Mouse (Mus musculus): ENCODE results near the gene Ulk4.
"Not testable (repeated sequence)": the region's sequence is repeated elsewhere in the genome, so short reads cannot be mapped to it uniquely, and the experiment has no call there.

Gene Ulk4

GRCm38 (mm10) chr9:121204149-121204800 is 72.7 kb downstream of the Ulk4 start:
- H3K27me3 ChIP-seq (ENCODE audit: control insufficient read depth, insufficient read depth, low read length, poor library complexity, severe bottlenecking) = no peaks in the 10 kb centered on the region
- H3K36me3 ChIP-seq (ENCODE audit: control insufficient read depth, insufficient read depth, low read length, poor library complexity, severe bottlenecking) = no peaks in the 10 kb centered on the region
- DNase-seq (ENCODE audit: low read depth, low spot score) = no peak

- Histone ChIP-seq H3K27me3 (ENCODE audit: control insufficient read depth, insufficient read depth, low read length, poor library complexity, severe bottlenecking) (no peaks in the 10 kb centered on the region), H3K36me3 (ENCODE audit: control insufficient read depth, insufficient read depth, low read length, poor library complexity, severe bottlenecking) (no peaks in the 10 kb centered on the region)
- DNase-seq (ENCODE audit: low read depth, low spot score) = no peak
Measured at GRCm38 (mm10) chr9:121203686-121204085, 73.3 kb downstream of the Ulk4 start.

GRCm38 (mm10) chr9:121199146-121199685 is 77.8 kb downstream of the Ulk4 start:
- not testable (repeated sequence) for H3K36me3 ChIP-seq (ENCODE audit: control insufficient read depth, insufficient read depth, low read length, poor library complexity, severe bottlenecking); H3K27me3 ChIP-seq (ENCODE audit: control insufficient read depth, insufficient read depth, low read length, poor library complexity, severe bottlenecking); DNase-seq (ENCODE audit: low read depth, low spot score)

GRCm38 (mm10) chr9:121196473-121196872 is 80.5 kb downstream of the Ulk4 start:
- H3K36me3 ChIP-seq (ENCODE audit: control insufficient read depth, insufficient read depth, low read length, poor library complexity, severe bottlenecking) = no peaks in the 10 kb centered on the region
- DNase-seq (ENCODE audit: low read depth, low spot score) = no peak
- no peaks in the 10 kb centered on the region; the same call in 1 of the 2 replicates for H3K27me3 ChIP-seq (ENCODE audit: control insufficient read depth, insufficient read depth, low read length, poor library complexity, severe bottlenecking)

- no peaks in the 10 kb centered on the region; the same call in 1 of the 2 replicates for H3K27me3 ChIP-seq (ENCODE audit: control insufficient read depth, insufficient read depth, low read length, poor library complexity, severe bottlenecking)
- H3K36me3 ChIP-seq (ENCODE audit: control insufficient read depth, insufficient read depth, low read length, poor library complexity, severe bottlenecking) = no peaks in the 10 kb centered on the region
- DNase-seq (ENCODE audit: low read depth, low spot score) = no peak
Measured at GRCm38 (mm10) chr9:121195106-121195505, 81.9 kb downstream of the Ulk4 start.

GRCm38 (mm10) chr9:121192601-121193370 is 84.2 kb downstream of the Ulk4 start:
- DNase-seq (ENCODE audit: low read depth, low spot score) = no peak
- Histone ChIP-seq H3K36me3 (ENCODE audit: control insufficient read depth, insufficient read depth, low read length, poor library complexity, severe bottlenecking) (no peaks in the 10 kb centered on the region), H3K27me3 (ENCODE audit: control insufficient read depth, insufficient read depth, low read length, poor library complexity, severe bottlenecking) (no peaks in the 10 kb centered on the region; the same call in 1 of the 2 replicates)

GRCm38 (mm10) chr9:121187811-121188210 is 89.2 kb downstream of the Ulk4 start:
- no peak for DNase-seq (ENCODE audit: low read depth, low spot score)

GRCm38 (mm10) chr9:121185796-121186195 is 91.2 kb downstream of the Ulk4 start:
- H3K27me3 ChIP-seq (ENCODE audit: control insufficient read depth, insufficient read depth, low read length, poor library complexity, severe bottlenecking) = no peaks in the 10 kb centered on the region
- no peaks in the 10 kb centered on the region for H3K36me3 ChIP-seq (ENCODE audit: control insufficient read depth, insufficient read depth, low read length, poor library complexity, severe bottlenecking)
- DNase-seq (ENCODE audit: low read depth, low spot score) = no peak

More at GRCm38 (mm10) chr9:121187811-121188210, 89.2 kb downstream of the Ulk4 start:
- H3K36me3 ChIP-seq (ENCODE audit: control insufficient read depth, insufficient read depth, low read length, poor library complexity, severe bottlenecking) = no peaks in the 10 kb centered on the region
- no peaks in the 10 kb centered on the region for H3K27me3 ChIP-seq (ENCODE audit: control insufficient read depth, insufficient read depth, low read length, poor library complexity, severe bottlenecking)

GRCm38 (mm10) chr9:121176350-121176749 is 100.6 kb downstream of the Ulk4 start:
- no peaks in the 10 kb centered on the region for H3K36me3 ChIP-seq (ENCODE audit: control insufficient read depth, insufficient read depth, low read length, poor library complexity, severe bottlenecking)
- no peaks in the 10 kb centered on the region for H3K27me3 ChIP-seq (ENCODE audit: control insufficient read depth, insufficient read depth, low read length, poor library complexity, severe bottlenecking)
- DNase-seq (ENCODE audit: low read depth, low spot score) = no peak

GRCm38 (mm10) chr9:121175201-121175600 is 101.8 kb downstream of the Ulk4 start:
- DNase-seq (ENCODE audit: low read depth, low spot score) = no peak
- H3K27me3 ChIP-seq (ENCODE audit: control insufficient read depth, insufficient read depth, low read length, poor library complexity, severe bottlenecking) = no peaks in the 10 kb centered on the region
- H3K36me3 ChIP-seq (ENCODE audit: control insufficient read depth, insufficient read depth, low read length, poor library complexity, severe bottlenecking) = no peaks in the 10 kb centered on the region

- H3K36me3 ChIP-seq (ENCODE audit: control insufficient read depth, insufficient read depth, low read length, poor library complexity, severe bottlenecking) = no peaks in the 10 kb centered on the region
- no peak for DNase-seq (ENCODE audit: low read depth, low spot score)
- no peaks in the 10 kb centered on the region for H3K27me3 ChIP-seq (ENCODE audit: control insufficient read depth, insufficient read depth, low read length, poor library complexity, severe bottlenecking)
Measured at GRCm38 (mm10) chr9:121172123-121172522, 104.9 kb downstream of the Ulk4 start.

- no peaks in the 10 kb centered on the region for H3K27me3 ChIP-seq (ENCODE audit: control insufficient read depth, insufficient read depth, low read length, poor library complexity, severe bottlenecking)
- H3K36me3 ChIP-seq (ENCODE audit: control insufficient read depth, insufficient read depth, low read length, poor library complexity, severe bottlenecking) = no peaks in the 10 kb centered on the region
- DNase-seq (ENCODE audit: low read depth, low spot score) = no peak
Measured at GRCm38 (mm10) chr9:121171609-121172008, 105.4 kb downstream of the Ulk4 start.

GRCm38 (mm10) chr9:121164607-121165006 is 112.4 kb downstream of the Ulk4 start:
- no peak for DNase-seq (ENCODE audit: low read depth, low spot score)
- no peaks in the 10 kb centered on the region for H3K27me3 ChIP-seq (ENCODE audit: control insufficient read depth, insufficient read depth, low read length, poor library complexity, severe bottlenecking)
- H3K36me3 ChIP-seq (ENCODE audit: control insufficient read depth, insufficient read depth, low read length, poor library complexity, severe bottlenecking) = no peaks in the 10 kb centered on the region

- DNase-seq (ENCODE audit: low read depth, low spot score) = peak; percentile 17
- no peaks in the 10 kb centered on the region for H3K36me3 ChIP-seq (ENCODE audit: control insufficient read depth, insufficient read depth, low read length, poor library complexity, severe bottlenecking)
- H3K27me3 ChIP-seq (ENCODE audit: control insufficient read depth, insufficient read depth, low read length, poor library complexity, severe bottlenecking) = no peaks in the 10 kb centered on the region
Measured at GRCm38 (mm10) chr9:121162789-121163188, 114.2 kb downstream of the Ulk4 start.

All from splenic B cell, adult 2 months (primary cell).